Mouse (Mus musculus) ES-E14 (cell line): Measurements from ENCODE around the gene Clasp2.

ENCODE experiments used
- HCFC1 ChIP-seq: IDR thresholded peaks from 2 replicates; pipeline ENCODE4 v1.6.1; 2012; ENCODE audit warnings: low read length, inconsistent platforms, borderline replicate concordance; ENCODE audit not compliant: insufficient read depth
- ZNF384 ChIP-seq: IDR thresholded peaks from 2 replicates; pipeline ENCODE4 v1.6.1; 2012; ENCODE audit warnings: low read depth, low read length, inconsistent platforms

GRCm38 (mm10) chr9:113812671-113813001 lies 71.4 kb downstream of the Clasp2 start:
- TF ChIP-seq ZNF384 (no peak), HCFC1 (no peak)
